Mouse (Mus musculus) brain, adult 2 months (tissue): ENCODE results near the gene Trub1.

ENCODE experiments used
- DNase-seq: peaks from one replicate; pipeline ENCODE4 v3.0.0; 2011; ENCODE audit warnings: low read depth, low spot score

Gene Trub1

GRCm38 (mm10) chr19:57452492-57453217 lies at the start of gene Trub1:
TSS of gene Trub1 (plus strand) at chr19:57452912.
- DNase-seq, result peak; percentile 96

GRCm38 (mm10) chr19:57403700-57404501 lies 48.8 kb upstream of the Trub1 start:
- DNase-seq, result peak; percentile 72

GRCm38 (mm10) chr19:57404502-57404848 lies 48.2 kb upstream of the Trub1 start:
- DNase-seq, result peak; percentile 61

- DNase-seq, result no peak
Measured at GRCm38 (mm10) chr19:57407947-57408346, 44.8 kb upstream of the Trub1 start.

- DNase-seq, result peak; percentile 87
Measured at GRCm38 (mm10) chr19:57411375-57412196, 41.1 kb upstream of the Trub1 start.

- DNase-seq, result no peak
Measured at GRCm38 (mm10) chr19:57413170-57413569, 39.5 kb upstream of the Trub1 start.

GRCm38 (mm10) chr19:57413918-57414317 lies 38.8 kb upstream of the Trub1 start:
- DNase-seq, result no peak

- DNase-seq, result peak; percentile 51
Measured at GRCm38 (mm10) chr19:57415031-57415807, 37.5 kb upstream of the Trub1 start.

- no peak for DNase-seq
Measured at GRCm38 (mm10) chr19:57417800-57418580, 34.7 kb upstream of the Trub1 start.

- DNase-seq, result no peak
Measured at GRCm38 (mm10) chr19:57423402-57423801, 29.3 kb upstream of the Trub1 start.

- DNase-seq, result no peak
Measured at GRCm38 (mm10) chr19:57425296-57425695, 27.4 kb upstream of the Trub1 start.

- no peak for DNase-seq
Measured at GRCm38 (mm10) chr19:57426841-57427240, 25.9 kb upstream of the Trub1 start.

GRCm38 (mm10) chr19:57427756-57428438 lies 24.8 kb upstream of the Trub1 start:
- DNase-seq, result no peak

- no peak for DNase-seq
Measured at GRCm38 (mm10) chr19:57428641-57429040, 24.1 kb upstream of the Trub1 start.

- DNase-seq, result no peak
Measured at GRCm38 (mm10) chr19:57429926-57430325, 22.8 kb upstream of the Trub1 start.

GRCm38 (mm10) chr19:57431476-57431875 lies 21.2 kb upstream of the Trub1 start:
- DNase-seq, result no peak

GRCm38 (mm10) chr19:57434024-57434423 lies 18.7 kb upstream of the Trub1 start:
- DNase-seq, result no peak

GRCm38 (mm10) chr19:57436586-57437021 lies 16.1 kb upstream of the Trub1 start:
- no peak for DNase-seq

- no peak for DNase-seq
Measured at GRCm38 (mm10) chr19:57437042-57437441, 15.7 kb upstream of the Trub1 start.

- no peak for DNase-seq
Measured at GRCm38 (mm10) chr19:57439296-57439695, 13.4 kb upstream of the Trub1 start.
